Mouse (Mus musculus): ENCODE results near the gene Nxpe3. TPM values are rescaled to one million over a fixed set of nuclear protein-coding genes. Genes with fewer than 3 reads are reported as not detected.
A peak's percentile ranks its signal among the peaks of the same experiment; 100 is the strongest.
"Not testable (repeated sequence)": the region's sequence is repeated elsewhere in the genome, so short reads cannot be mapped to it uniquely, and the experiment has no call there.

Nxpe3 gene
- polyA plus RNA-seq, 1 experiment from 2014 or later, result 0.45 TPM

DNA sequence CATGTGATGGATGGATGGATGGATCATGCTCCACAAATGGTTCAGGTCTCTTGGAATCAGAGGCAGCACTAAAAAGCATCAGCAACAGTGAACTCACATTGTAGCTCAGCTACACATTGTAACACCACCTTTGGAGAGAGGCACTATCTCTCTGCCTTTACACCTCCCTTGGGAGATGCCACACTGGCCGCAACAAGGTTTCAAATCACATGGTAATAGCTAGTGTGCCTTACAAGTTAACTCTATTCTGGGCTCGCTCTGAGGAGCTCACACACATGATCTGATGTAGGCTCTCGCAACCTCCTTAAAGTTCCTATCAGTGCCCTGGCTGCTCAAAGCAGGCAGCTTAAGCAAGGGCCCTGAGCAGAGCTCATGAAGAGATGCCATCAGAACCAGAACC lies 44.6 kb downstream of the Nxpe3 start:
- 81% methylated on average over 3 of the region's 3 CpGs for WGBS
- H3K36me3 ChIP-seq, result no peaks in the 10 kb centered on the region
- H3K4me1 ChIP-seq (replicated peaks), result no peaks in the 10 kb centered on the region
- H3K9ac ChIP-seq, result no peak overlapping the region
- H3K27me3 ChIP-seq, result no peaks in the 10 kb centered on the region
- no peaks in the 10 kb centered on the region for H3K9me3 ChIP-seq (replicated peaks)
- no peak overlapping the region for H3K4me3 ChIP-seq
- ATAC-seq (replicated peaks; ENCODE audit: insufficient number of reproducible peaks, insufficient read depth, low FRiP score, low read depth), result no peak
- H3K27ac ChIP-seq, result no peak overlapping the region
- no peak overlapping the region for H3K4me2 ChIP-seq

DNA sequence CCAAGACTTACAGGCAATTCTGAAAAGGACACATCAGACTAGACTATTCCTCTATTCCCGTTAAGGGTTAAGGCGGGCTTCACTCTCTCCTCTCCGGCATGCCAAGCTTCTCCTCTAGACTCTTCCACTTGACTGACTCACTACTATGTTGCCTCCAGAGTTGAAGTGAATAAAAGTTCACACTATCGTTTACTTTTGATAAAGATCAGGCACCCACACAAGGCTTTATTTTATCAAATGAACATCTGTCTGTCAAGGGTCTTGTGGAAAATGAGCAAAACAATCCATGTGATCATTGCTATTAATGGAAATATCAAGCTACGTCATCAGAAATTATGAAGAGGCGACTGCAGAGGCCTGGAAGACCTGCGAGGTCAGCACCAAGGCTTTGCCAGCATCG lies 47.4 kb downstream of the Nxpe3 start:
- Histone ChIP-seq H3K4me3 (no peak overlapping the region), H3K27me3 (no peaks in the 10 kb centered on the region), H3K9me3 (replicated peaks) (no peaks in the 10 kb centered on the region), H3K9ac (no peak overlapping the region), H3K36me3 (no peaks in the 10 kb centered on the region; the same call in 1 of the 2 replicates), H3K4me1 (replicated peaks) (no peaks in the 10 kb centered on the region), H3K4me2 (no peak overlapping the region), H3K27ac (no peak overlapping the region)
- 73% methylated on average over 8 of the region's 8 CpGs for WGBS
- no peak for ATAC-seq (replicated peaks; ENCODE audit: insufficient number of reproducible peaks, insufficient read depth, low FRiP score, low read depth)

DNA sequence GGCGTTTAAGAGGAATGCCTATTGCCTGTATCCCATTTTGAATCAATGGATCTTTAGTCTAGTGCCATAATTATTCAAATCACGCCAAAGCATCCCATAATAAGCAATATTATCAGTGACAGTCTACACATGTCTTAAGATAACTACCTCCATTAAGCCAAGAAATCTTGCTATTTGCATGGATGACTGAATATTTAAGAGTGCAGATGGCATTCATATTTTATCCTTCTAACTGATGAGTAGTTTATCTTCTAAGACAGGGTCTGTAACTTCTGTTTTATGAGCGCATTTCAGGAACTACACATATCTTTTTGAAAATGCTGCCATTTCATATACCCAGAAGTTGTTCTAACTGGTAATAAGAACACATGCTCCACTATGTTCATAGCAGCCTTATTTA lies 50.2 kb downstream of the Nxpe3 start:
- 89% methylated on average over 3 of the region's 3 CpGs for WGBS
- H3K4me2 ChIP-seq, result no peak overlapping the region
- ATAC-seq (replicated peaks; ENCODE audit: insufficient number of reproducible peaks, insufficient read depth, low FRiP score, low read depth), result no peak

DNA sequence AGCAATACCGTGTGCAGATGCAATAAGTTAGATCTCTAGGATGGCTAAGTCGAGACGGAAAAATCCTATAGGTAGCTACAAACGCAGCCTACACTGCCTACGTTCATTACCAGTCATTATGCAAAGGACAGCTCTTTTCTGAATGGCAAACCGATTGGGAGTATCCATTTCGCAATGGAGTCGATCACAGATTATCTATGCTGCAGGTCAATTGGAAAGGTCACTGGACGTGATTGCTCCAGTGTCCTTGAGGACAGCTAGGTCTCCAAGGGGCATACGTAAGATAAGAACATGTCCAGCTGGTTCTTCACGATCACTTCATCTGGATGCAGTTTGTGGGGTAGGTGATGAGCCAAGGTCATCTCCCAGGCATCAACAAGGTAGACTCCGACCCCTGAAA lies 51.2 kb downstream of the Nxpe3 start:
- H3K9me3 ChIP-seq (replicated peaks), result no peaks in the 10 kb centered on the region
- H3K4me1 ChIP-seq (replicated peaks), result no peaks in the 10 kb centered on the region
- no peak overlapping the region for H3K9ac ChIP-seq
- H3K4me2 ChIP-seq, result no peak overlapping the region
- H3K36me3 ChIP-seq, result no peaks in the 10 kb centered on the region; the same call in 1 of the 2 replicates
- no peak overlapping the region for H3K4me3 ChIP-seq
- H3K27me3 ChIP-seq, result no peaks in the 10 kb centered on the region
- 90% methylated on average over 12 of the region's 12 CpGs for WGBS
- no peak for ATAC-seq (replicated peaks; ENCODE audit: insufficient number of reproducible peaks, insufficient read depth, low FRiP score, low read depth)
- H3K27ac ChIP-seq, result no peak overlapping the region

More for the DNA sequence above, 50.2 kb downstream of the Nxpe3 start:
- no peaks in the 10 kb centered on the region; the same call in 1 of the 2 replicates for H3K36me3 ChIP-seq
- H3K27ac ChIP-seq, result no peak overlapping the region
- H3K9me3 ChIP-seq (replicated peaks), result no peaks in the 10 kb centered on the region
- no peaks in the 10 kb centered on the region for H3K27me3 ChIP-seq
- no peaks in the 10 kb centered on the region for H3K4me1 ChIP-seq (replicated peaks)
- no peak overlapping the region for H3K4me3 ChIP-seq
- H3K9ac ChIP-seq, result no peak overlapping the region

DNA sequence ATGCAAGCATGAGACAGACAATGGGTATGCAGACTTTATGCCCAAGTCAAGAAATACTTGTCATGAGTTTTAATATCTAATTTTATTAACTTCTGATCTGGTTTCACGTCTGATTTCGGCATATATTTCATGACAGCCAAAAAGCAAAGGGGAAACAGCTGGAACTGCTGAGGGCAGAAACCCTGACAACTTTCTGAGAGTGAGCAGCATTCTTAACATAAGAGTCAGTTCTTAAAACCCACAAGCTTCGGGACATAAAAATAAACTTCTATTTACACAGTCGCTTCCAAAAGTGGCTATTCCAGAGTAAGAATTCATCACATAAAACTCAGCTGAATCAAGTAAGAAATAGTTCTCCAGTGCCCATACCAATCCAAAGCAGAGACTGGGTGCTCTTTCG lies 52.0 kb downstream of the Nxpe3 start:
- no peak overlapping the region for H3K4me2 ChIP-seq
- H3K36me3 ChIP-seq, result no peaks in the 10 kb centered on the region; the same call in 1 of the 2 replicates
- no peak for ATAC-seq (replicated peaks; ENCODE audit: insufficient number of reproducible peaks, insufficient read depth, low FRiP score, low read depth)
- no peaks in the 10 kb centered on the region for H3K27me3 ChIP-seq
- peaks cover 1% of the 10 kb centered on the region for H3K4me1 ChIP-seq (replicated peaks)
- 82% methylated on average over 5 of the region's 5 CpGs for WGBS
- H3K9ac ChIP-seq, result no peak overlapping the region
- H3K4me3 ChIP-seq, result no peak overlapping the region
- no peaks in the 10 kb centered on the region for H3K9me3 ChIP-seq (replicated peaks)
- H3K27ac ChIP-seq, result no peak overlapping the region

DNA sequence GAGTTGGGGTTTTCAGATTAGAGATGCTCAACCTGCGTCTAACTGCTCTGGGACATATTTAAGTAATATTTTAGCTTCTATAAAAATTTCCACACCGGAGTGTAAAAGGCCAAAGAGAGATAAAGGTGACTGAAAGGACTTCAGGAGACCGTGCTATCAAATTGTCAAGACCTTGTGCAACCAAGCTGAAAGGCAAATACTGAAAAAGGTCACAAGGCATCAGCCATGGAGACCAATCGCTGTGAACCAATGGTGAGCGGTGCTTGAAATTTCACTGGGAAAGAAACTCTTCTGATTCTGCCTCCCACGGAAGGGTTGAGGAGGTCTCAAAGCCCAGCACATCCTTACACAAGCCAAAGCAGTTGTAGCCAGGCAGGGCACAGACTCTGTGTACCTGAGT lies 53.6 kb downstream of the Nxpe3 start:
- H3K9ac ChIP-seq, result no peak overlapping the region
- WGBS, result 85% methylated on average over 6 of the region's 6 CpGs
- ATAC-seq (replicated peaks; ENCODE audit: insufficient number of reproducible peaks, insufficient read depth, low FRiP score, low read depth), result no peak

DNA sequence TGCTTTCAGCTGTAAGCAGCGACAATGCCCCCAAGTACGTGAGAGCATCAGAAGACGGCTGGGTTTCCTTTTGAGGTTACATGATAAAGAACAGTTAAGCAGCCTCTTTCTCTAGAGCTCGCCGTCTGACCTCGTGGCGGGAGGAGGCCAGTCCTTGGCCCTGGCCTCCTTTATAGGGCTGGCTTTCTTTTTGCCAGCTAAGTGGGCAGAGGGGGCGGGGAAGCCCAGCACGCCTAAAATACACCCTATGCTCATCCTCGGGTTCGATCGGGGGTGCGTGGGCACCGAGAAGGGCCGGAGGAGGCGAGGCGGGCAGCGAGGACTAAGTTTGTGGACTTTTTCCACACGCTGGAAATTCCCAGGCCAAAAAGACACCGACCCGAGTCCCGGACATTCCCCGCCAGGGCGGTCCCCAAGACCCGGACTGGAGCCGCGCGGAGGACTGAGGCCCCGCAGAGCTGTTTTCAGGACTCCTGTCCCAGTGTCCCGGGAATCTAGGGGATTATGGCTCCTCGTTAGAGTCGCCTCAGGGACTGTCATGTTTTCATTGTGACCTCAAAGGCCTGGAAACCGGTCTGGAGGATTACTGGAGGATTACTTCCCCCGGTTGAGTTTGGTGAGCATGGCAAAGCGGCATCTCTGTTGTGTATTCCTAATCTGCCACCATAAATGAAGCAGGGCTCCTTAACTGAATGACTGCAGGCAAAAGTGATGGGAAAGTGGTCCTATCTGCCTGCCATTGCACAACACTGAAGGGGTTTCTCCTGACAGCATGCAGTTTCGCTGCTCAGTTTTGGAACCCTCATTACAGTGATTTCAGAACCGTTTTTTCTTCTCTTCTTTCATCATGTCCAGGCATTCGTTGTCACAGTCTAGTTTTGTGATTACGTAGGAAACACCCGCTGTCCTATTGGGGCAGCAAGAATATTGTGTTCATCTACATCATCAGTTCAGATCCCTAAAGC lies 56.3 kb downstream of the Nxpe3 start, which contains the start of gene Nfkbiz:
Gene Nfkbiz (minus strand): TSS at position 390 of the 965 bp plus-strand sequence.
- Histone ChIP-seq H3K36me3 (no peaks in the 10 kb centered on the region), H3K4me2 (peak within 1 kb of the TSS; percentile 81), H3K9me3 (replicated peaks) (no peaks in the 10 kb centered on the region), H3K27ac (peak within 1 kb of the TSS; percentile 93), H3K4me1 (replicated peaks) (peaks cover 4% of the 10 kb centered on the region), H3K9ac (peak within 1 kb of the TSS; percentile 80), H3K27me3 (no peaks in the 10 kb centered on the region), H3K4me3 (peak within 1 kb of the TSS; percentile 71)
- WGBS, result under 1% methylated on average over 40 of the region's 40 CpGs
- peak; percentile 90 for ATAC-seq (replicated peaks; ENCODE audit: insufficient number of reproducible peaks, insufficient read depth, low FRiP score, low read depth)

More for the DNA sequence above, 53.6 kb downstream of the Nxpe3 start:
- no peaks in the 10 kb centered on the region for H3K27me3 ChIP-seq
- no peaks in the 10 kb centered on the region; the same call in 1 of the 2 replicates for H3K36me3 ChIP-seq
- no peak overlapping the region for H3K4me3 ChIP-seq
- no peak overlapping the region for H3K4me2 ChIP-seq
- H3K9me3 ChIP-seq (replicated peaks), result no peaks in the 10 kb centered on the region
- no peak overlapping the region for H3K27ac ChIP-seq
- peaks cover 4% of the 10 kb centered on the region for H3K4me1 ChIP-seq (replicated peaks)

DNA sequence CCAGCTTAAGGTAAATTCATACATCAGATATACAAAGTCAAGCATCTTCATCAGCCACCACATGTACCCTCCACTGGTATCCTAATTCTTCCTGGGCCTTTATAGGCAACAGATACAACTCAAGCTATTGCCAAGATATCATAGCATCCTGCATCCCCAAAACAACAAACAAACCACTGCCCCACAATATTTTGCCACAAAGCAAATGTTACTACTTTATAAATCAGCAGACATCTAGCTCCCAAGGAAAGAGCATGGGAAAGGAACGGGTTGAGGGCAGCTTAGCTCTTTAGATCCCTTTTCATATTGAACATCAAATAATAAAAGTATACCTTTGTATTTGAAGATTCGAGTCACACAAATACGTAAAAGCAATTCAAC lies 57.0 kb downstream of the Nxpe3 start:
- 14% methylated on average over 3 of the region's 3 CpGs for WGBS
- Histone ChIP-seq H3K27me3 (no peaks in the 10 kb centered on the region), H3K4me3 (peak overlapping the region; percentile 71), H3K9me3 (replicated peaks) (no peaks in the 10 kb centered on the region), H3K4me2 (peak overlapping the region; percentile 81), H3K9ac (peak overlapping the region; percentile 80), H3K36me3 (no peaks in the 10 kb centered on the region), H3K4me1 (replicated peaks) (peaks cover 4% of the 10 kb centered on the region), H3K27ac (peak overlapping the region; percentile 93)
- ATAC-seq (replicated peaks; ENCODE audit: insufficient number of reproducible peaks, insufficient read depth, low FRiP score, low read depth), result no peak

DNA sequence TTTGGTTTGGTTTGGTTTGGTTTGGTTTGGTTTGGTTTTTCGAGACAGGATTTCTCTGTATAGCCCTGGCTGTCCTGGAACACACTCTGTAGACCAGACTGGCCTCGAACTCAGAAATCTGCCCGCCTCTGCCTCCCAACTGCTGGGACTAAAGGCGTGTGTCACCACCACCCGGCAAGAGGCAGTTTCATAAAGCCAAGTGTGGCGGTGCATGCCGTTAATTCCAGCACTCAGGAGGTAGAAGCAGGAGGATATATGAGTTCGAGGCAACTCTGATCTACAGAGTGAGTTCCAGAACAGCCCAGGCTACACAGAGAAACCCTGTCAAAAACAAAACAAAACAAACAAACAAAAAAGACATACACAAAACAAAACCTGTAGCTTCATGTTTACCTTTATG lies 57.4 kb downstream of the Nxpe3 start:
- not testable (repeated sequence) for H3K27me3 ChIP-seq; H3K4me1 ChIP-seq (replicated peaks); H3K4me3 ChIP-seq; H3K9me3 ChIP-seq (replicated peaks); H3K27ac ChIP-seq; H3K9ac ChIP-seq; ATAC-seq (replicated peaks; ENCODE audit: insufficient number of reproducible peaks, insufficient read depth, low FRiP score, low read depth); H3K36me3 ChIP-seq
- H3K4me2 ChIP-seq, result peak overlapping the region; percentile 81; the same call in 1 of the 2 replicates
- WGBS, result 88% methylated on average over 8 of the region's 8 CpGs

DNA sequence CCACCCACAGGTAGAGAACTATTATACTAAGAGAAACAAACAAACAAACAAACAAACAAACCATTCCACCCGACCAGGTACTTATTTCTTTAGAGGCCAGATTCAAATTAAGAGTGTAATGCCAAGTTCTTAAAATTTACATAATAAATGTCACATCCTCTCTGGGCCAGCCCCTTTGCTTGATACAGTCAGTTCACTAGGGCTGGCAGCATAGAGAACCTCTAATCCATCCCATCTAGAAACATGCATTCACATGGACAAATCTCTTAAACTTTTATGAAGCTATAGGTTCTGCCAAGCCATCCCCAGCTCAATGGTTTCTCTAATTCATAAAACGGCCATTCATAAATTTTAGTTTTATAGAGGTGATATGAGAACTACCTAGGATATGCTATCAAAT lies 57.9 kb downstream of the Nxpe3 start:
- H3K4me3 ChIP-seq, result no peak overlapping the region
- 79% methylated on average over 2 of the region's 2 CpGs for WGBS
- H3K4me2 ChIP-seq, result no peak overlapping the region
- no peak overlapping the region for H3K9ac ChIP-seq
- H3K9me3 ChIP-seq (replicated peaks), result no peaks in the 10 kb centered on the region
- H3K27ac ChIP-seq, result no peak overlapping the region
- H3K27me3 ChIP-seq, result no peaks in the 10 kb centered on the region
- peaks cover 4% of the 10 kb centered on the region for H3K4me1 ChIP-seq (replicated peaks)
- no peaks in the 10 kb centered on the region for H3K36me3 ChIP-seq
- no peak for ATAC-seq (replicated peaks; ENCODE audit: insufficient number of reproducible peaks, insufficient read depth, low FRiP score, low read depth)

DNA sequence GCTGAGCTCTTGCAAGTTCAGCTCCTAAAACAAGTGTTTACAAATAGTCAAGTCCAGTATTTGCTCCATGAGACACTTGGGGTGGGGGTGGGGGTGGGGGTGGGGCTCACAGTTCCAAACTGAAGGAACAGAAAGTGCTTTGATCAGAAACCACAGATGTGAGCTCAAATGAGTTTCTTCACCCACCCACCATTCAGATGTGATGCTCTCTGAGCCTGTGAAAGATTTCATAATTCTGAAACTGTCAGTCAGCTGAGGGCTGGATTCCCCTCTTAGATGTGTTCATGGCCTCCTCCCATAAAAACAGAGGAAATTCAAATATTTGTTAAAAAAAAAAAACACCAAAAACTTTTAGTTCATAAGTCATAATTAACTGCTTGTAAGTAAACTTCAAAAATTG lies 59.3 kb downstream of the Nxpe3 start:
- H3K9me3 ChIP-seq (replicated peaks), result no peaks in the 10 kb centered on the region

DNA sequence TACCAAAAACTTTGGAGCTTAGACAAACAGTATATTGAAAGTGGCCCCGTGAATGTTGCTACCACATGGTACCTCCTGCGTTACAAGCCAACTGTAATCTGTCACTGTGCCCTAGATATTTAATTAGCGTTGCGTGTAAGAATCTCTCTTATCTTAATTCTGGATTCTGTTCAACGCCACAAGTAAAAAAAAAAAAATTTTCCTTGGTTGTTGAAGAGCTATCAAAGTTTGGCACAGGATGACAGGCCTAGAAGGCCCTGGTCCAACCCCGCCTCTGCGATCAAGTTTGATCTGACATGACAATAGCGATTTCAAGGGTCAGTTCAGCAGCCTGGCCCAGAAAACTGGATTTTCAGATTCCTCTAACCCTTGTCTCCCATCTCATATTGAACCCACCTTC lies 62.5 kb downstream of the Nxpe3 start:
- WGBS, result 79% methylated on average over 8 of the region's 8 CpGs
- Histone ChIP-seq H3K27me3 (no peaks in the 10 kb centered on the region), H3K27ac (no peak overlapping the region), H3K4me2 (no peak overlapping the region), H3K9me3 (replicated peaks) (no peaks in the 10 kb centered on the region), H3K4me1 (replicated peaks) (no peaks in the 10 kb centered on the region), H3K9ac (no peak overlapping the region), H3K4me3 (no peak overlapping the region), H3K36me3 (no peaks in the 10 kb centered on the region)
- ATAC-seq (replicated peaks; ENCODE audit: insufficient number of reproducible peaks, insufficient read depth, low FRiP score, low read depth), result no peak

More for the DNA sequence above, 59.3 kb downstream of the Nxpe3 start:
- Histone ChIP-seq H3K4me1 (replicated peaks) (peaks cover 4% of the 10 kb centered on the region), H3K4me2 (no peak overlapping the region), H3K27ac (no peak overlapping the region), H3K9ac (no peak overlapping the region), H3K4me3 (no peak overlapping the region), H3K36me3 (no peaks in the 10 kb centered on the region), H3K27me3 (no peaks in the 10 kb centered on the region)
- no peak for ATAC-seq (replicated peaks; ENCODE audit: insufficient number of reproducible peaks, insufficient read depth, low FRiP score, low read depth)
